Mouse (Mus musculus): ENCODE data around the gene Dusp11.
"Not testable (repeated sequence)": the region's sequence is repeated elsewhere in the genome, so short reads cannot be mapped to it uniquely, and the experiment has no call there.

The Dusp11 gene

GRCm38 (mm10) chr6:85961101-85962091, at the start of gene Dusp11:
Gene Dusp11 (minus strand): TSS chr6:85961667.
- DNase-seq (ENCODE audit: low read depth, low spot score), result peak; percentile 94

DNA sequence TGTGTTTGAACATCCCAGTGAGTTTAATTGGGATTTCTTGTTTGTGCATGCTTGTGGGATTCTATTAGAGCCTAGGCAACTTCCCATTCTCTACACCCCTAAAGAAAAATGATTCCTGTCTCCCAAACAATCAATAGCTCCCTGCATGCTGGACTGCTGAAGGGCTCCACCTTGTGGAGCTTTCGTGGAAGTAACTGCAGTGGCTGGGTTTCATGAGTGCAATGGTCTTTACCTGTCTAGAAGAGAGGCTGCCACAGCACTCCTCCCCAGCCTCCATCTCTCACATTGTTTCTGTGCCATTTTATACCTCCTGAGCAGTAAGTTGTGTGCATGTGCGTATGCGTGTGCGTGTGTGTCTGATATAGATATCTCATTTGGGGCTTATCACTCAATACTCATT, 48.5 kb upstream of the Dusp11 start:
- peak; percentile 70 for DNase-seq (ENCODE audit: low read depth, low spot score)

DNA sequence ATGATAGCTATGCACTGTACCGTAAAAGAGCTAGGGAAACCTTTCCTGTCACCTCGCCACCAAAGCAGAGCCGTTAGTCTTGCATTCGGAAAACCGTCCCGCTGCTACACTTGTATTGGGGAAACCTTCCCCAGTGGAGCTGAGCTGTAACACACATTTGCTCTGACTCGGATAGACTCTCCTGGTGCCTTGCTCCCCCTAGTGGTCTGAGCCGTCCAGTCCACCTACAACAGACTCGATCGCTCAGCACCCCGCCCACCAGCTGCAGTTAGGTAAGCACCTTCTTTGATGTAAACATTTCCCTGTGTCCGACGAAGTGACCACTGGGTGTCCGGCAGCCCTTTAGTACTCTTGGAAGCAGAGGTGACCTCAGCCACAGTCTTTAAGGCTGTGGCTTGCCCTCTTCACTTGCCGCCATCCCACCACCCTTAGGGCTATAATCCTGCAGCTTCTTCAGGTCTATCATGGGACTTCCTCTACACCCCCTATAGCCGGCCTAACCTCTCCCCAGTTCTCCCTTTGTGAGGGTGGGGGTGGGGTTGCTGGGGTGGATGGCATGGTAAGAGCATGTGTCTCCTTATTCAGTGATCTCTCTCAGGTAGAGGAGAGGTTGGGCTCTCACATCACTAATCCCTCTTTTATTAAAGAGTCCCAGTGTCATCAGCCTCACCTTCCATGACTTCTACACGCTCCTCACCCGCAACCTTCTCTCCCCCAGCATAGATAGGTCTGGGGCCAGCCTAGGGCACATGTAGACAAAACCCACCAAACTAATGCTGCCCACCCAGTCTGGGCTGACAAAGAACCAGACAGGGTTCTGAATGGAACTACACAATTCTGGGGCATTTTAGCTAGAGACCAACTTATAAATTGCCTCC, 43.0 kb upstream of the Dusp11 start:
- peak; percentile 90 for DNase-seq (ENCODE audit: low read depth, low spot score)

DNA sequence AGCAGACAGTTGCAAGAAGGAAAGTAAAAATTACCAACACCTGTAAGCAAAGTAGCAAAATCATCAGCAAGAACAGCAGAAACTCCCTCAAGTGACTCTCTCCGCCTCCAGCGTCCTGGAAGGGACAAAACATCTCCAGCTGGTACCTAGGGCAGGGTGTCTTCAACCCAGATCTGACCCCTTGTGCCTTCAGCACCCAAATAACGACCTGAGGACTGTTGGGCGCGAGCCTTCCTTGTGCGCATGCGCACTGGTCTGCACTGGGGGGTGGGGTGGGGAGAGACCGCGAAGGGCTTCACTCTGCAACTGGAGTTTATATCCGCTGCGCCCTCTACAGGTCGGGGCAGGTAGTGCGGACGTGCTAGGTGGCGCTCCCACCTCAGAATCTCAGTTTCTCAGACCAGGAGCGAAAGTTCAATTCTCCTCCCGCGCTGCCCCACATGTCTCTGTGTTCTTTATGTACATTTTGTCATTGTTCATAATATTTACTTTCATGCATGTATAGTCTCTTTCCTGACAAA, 42.0 kb upstream of the Dusp11 start:
- no peak for DNase-seq (ENCODE audit: low read depth, low spot score)

DNA sequence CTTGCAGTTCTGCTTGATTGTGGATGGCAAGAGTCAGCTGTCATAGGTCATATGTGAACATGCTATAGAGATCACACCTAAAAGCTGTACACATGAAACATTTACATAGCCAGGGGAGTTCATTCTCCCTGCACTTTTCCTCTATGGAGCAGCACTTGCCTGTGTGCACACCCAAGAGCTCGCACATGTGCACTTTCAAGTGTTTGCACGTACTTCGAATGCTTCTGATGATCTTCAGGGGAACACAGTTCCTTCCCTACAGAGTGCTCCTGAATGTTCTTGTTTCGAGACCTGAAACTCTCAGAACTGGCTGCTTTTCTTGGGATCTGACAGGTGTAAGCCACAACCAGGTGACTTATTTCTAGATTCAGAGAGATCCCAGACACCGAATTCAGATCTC, 29.3 kb upstream of the Dusp11 start:
- DNase-seq (ENCODE audit: low read depth, low spot score), result not testable (repeated sequence)

DNA sequence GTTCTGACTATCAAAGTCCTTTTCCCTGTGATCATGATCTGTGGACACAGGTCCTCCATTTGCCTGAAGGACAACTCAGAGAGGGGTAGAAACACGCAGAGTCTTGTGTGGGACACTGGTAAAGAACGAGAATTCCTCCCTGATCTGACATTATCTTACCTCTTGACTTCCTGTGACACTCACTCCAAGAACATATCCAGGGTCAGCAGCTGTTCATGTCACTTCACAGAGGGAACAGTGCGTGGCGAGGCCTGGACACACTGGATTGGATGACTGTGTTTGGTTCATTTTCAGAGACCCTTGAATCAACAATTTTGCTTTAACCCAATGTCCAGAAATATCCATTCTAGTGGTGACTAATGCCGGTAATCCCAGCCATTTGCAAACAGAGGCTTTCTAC, 28.1 kb upstream of the Dusp11 start:
- not testable (repeated sequence) for DNase-seq (ENCODE audit: low read depth, low spot score)

- DNase-seq (ENCODE audit: low read depth, low spot score), result no peak
Measured at GRCm38 (mm10) chr6:85984351-85984750, 22.9 kb upstream of the Dusp11 start.

GRCm38 (mm10) chr6:85978736-85979135, 17.3 kb upstream of the Dusp11 start:
- not testable (repeated sequence) for DNase-seq (ENCODE audit: low read depth, low spot score)

DNA sequence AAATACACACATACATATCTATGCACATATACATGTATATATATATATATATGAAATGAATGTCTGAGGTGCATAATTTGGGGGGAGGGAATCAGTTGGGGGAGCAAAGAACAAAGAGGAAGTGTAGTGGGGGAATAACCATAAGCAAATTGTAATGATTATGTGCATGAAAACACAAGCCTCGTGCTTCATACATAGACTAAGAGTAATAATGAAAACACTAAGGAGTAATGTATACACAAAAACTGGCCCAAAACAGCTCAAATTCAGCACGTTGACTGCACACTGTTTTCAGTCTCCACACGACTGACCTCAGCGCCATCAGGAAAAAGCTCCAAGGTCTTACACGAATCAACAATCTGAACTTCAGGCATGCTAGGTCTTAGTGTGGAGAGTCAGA, 14.8 kb upstream of the Dusp11 start:
- no peak for DNase-seq (ENCODE audit: low read depth, low spot score)

- DNase-seq (ENCODE audit: low read depth, low spot score), result no peak
Measured at GRCm38 (mm10) chr6:85975761-85976160, 14.3 kb upstream of the Dusp11 start.

DNA sequence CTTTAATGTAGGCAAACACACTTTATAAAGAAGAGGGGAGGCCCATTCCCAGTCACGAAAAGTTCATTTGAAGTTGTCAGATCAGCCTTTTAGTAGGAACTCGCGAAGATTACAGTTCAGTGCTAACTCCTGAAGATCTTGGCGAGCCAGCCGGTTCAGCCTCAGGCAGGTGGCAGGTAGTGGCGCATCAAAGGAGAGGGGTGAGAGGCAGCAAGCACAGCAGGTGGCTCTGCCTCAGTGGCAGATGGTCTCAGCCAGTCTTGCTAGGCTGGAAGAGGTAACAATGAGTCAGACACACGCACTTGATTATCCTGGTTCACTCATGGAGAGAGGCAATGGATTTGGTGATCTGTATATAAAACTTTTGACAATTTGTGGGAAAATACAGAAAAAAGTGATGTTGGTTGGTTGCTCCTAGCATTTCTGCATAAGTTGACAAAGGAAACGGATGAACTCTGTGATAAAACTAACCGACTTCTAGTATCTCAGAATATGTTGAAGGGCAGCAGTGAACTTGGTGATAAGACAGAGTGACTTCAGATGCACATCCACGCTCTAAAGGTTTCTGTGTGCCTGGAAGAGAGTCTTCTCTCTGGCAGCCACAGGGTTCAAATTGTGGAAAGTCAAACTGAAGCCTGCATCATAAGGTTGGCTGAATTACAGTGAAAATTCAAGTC, 13.6 kb upstream of the Dusp11 start:
- DNase-seq (ENCODE audit: low read depth, low spot score), result no peak

GRCm38 (mm10) chr6:85973336-85973735, 11.9 kb upstream of the Dusp11 start:
- DNase-seq (ENCODE audit: low read depth, low spot score), result no peak

DNA sequence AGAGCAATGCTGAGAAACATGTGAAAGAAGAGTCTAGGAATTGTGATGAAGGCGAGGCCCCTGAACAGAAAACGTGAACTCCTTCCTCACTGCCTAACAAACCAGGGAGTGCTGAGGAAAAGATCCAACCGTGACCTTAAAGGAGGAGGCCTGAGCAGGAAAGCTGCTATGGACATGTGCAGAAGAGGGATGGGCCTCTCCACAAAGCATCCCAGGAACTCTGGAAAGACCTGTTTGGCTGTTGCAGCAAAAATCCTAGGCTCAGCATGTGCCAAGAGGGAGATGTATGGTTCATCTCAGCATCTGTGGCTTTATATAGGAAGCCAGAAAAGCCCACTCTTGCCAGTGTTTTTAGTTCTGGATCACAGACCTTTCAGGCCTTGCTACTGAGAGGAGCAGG, 11.2 kb upstream of the Dusp11 start:
- no peak for DNase-seq (ENCODE audit: low read depth, low spot score)

- no peak for DNase-seq (ENCODE audit: low read depth, low spot score)
Measured at GRCm38 (mm10) chr6:85969889-85970288, 8.4 kb upstream of the Dusp11 start.

- no peak for DNase-seq (ENCODE audit: low read depth, low spot score)
Measured at GRCm38 (mm10) chr6:85966686-85967085, 5.2 kb upstream of the Dusp11 start.

GRCm38 (mm10) chr6:85966081-85966480, 4.6 kb upstream of the Dusp11 start:
- not testable (repeated sequence) for DNase-seq (ENCODE audit: low read depth, low spot score)

- no peak for DNase-seq (ENCODE audit: low read depth, low spot score)
Measured at GRCm38 (mm10) chr6:85957581-85957980, 3.9 kb downstream of the Dusp11 start.

DNA sequence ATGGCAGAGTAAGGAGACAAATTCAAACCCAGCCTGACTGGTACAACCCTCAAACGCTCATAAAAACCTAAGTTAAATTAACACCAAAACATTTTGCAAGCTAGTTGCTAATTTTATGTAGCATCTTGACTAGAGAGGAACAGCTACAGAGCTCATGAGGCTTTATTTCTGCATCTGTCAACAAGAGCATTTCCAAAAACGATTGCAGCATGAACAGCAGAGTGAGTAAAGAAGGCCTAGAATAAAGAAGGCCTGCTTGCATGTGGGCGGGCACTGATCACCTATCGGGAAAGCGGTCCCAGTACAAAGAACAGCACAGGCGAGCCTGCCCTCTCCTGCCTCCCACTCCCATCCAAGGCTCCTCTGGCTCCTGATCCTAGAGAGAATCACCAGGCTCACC, 12.9 kb downstream of the Dusp11 start:
- DNase-seq (ENCODE audit: low read depth, low spot score), result no peak

- DNase-seq (ENCODE audit: low read depth, low spot score), result no peak
Measured at GRCm38 (mm10) chr6:85942469-85942868, 19.0 kb downstream of the Dusp11 start.

GRCm38 (mm10) chr6:85938701-85939100, 22.8 kb downstream of the Dusp11 start:
- DNase-seq (ENCODE audit: low read depth, low spot score), result no peak
